Mouse (Mus musculus) embryonic fibroblast, embryonic 13.5 days (primary cell): ENCODE data around the gene Cwc22.

Experiments
- CTCF ChIP-seq: IDR thresholded peaks from 2 replicates; pipeline ENCODE4 v1.5.1; 2011; ENCODE audit warnings: mild to moderate bottlenecking, control low read depth, low read length, moderate library complexity, borderline replicate concordance; ENCODE audit not compliant: insufficient read depth
- POLR2A ChIP-seq: IDR thresholded peaks from 2 replicates; pipeline ENCODE4 v1.6.1; 2011; ENCODE audit warnings: low read depth, mild to moderate bottlenecking, control low read depth, low read length, moderate library complexity

DNA sequence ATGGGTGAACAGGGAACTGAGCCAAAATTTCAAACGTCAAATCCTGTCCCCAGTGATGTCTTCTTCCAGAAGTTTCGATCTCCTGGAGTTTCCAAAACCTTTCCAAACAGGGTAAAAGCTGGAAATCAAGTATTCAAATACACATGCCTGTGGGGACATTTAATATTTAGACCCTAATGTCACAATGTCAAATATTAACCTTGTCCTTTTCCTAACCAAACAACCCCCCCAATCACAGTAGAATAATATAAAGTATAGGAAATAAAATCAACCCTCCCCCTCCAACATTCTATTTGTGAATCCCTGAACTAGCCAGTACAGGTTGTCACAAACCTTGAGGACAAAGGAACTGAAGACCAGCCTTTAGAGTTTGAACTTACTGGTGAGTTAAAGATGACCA lies 44.6 kb upstream of the Cwc22 start:
- no peak for TF ChIP-seq CTCF
- TF ChIP-seq POLR2A: no peak
